21 mouse cellular contexts compared by ENCODE assay signal in the genomic region with DNA sequence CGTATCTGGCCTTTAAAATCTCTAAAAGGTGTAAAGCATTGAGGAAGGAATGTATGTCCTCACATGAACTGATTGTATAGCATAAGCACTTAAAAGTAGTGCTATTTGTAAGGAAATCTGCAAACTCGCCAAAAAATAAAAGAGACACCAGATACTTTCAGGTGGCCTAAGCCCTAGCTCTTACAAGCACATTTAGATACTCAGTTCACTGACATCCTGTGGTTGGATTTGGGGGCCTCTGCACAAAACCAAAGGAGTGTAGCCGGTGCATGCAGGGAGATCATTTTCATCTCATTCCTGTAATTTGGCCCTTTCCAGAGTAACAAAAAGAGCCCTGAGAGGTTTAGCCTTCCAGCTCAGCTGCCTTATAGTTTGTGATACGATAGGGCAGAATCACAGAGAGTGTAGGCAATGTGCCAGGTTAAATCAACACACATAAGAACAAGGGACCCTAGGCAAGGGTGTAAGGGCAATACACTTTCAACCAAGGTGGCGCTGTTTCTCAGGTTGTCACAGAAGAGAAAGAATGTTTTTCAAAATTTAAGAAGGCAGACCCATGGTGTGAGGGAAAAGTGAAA.
DNase-seq lines count a peak whose midpoint lies in the region; ATAC-seq and TF ChIP-seq lines count a peak whose summit lies in the region.
"Had no signal": no experiment of that assay in that cellular context is flagged by ENCODE, and none has a peak within 500 bp of the region (broad histone marks: within the 10 kb centered on the region; RNA-seq: fewer than 3 reads in every experiment).

No protein-coding gene starts in this region.

- H3K36me3 ChIP-seq in heart, adult 2 months (ENCODE audit: control insufficient read depth, insufficient read depth, low read length): peaks cover 10% of the 10 kb centered on the region
- no peaks in the 10 kb centered on the region for H3K36me3 ChIP-seq in kidney, postnatal 0 days (ENCODE audit: insufficient read depth, low read length)
- no peaks in the 10 kb centered on the region for H3K36me3 ChIP-seq in kidney, embryonic 16.5 days (ENCODE audit: insufficient read depth, low read length)
- no peaks in the 10 kb centered on the region for H3K36me3 ChIP-seq in midbrain, embryonic 11.5 days (ENCODE audit: control insufficient read depth, insufficient read depth, low read length)
- H3K36me3 ChIP-seq in midbrain, embryonic 14.5 days (ENCODE audit: control insufficient read depth, insufficient read depth, low read length): no peaks in the 10 kb centered on the region
- no peaks in the 10 kb centered on the region for H3K36me3 ChIP-seq in stomach, postnatal 0 days (ENCODE audit: control insufficient read depth, insufficient read depth, low read length)
- H3K36me3 ChIP-seq: forebrain, embryonic 10.5 days; heart, embryonic 12.5 days; midbrain, embryonic 12.5 days had no signal

- peak; percentile 6; the same call in 1 of the 2 replicates for TF ChIP-seq CTCF in heart, adult 2 months (IDR thresholded peaks at IDR 0.05)
- peak; percentile 28; the same call in 1 of the 2 replicates for TF ChIP-seq CTCF in kidney, postnatal 0 days (IDR thresholded peaks at IDR 0.05; ENCODE audit: low read depth)
- peak; percentile 44 for TF ChIP-seq CTCF in stomach, postnatal 0 days (IDR thresholded peaks at IDR 0.05; ENCODE audit: low read depth)

- no peak overlapping the region for H3K4me2 ChIP-seq in kidney, postnatal 0 days (ENCODE audit: low read length)
- H3K4me2 ChIP-seq in kidney, embryonic 16.5 days (replicated peaks; ENCODE audit: low read depth, low read length): no peak overlapping the region
- no peak overlapping the region for H3K4me2 ChIP-seq in midbrain, embryonic 11.5 days
- no peak overlapping the region for H3K4me2 ChIP-seq in midbrain, embryonic 14.5 days (ENCODE audit: low read length)
- H3K4me2 ChIP-seq in stomach, postnatal 0 days (replicated peaks; ENCODE audit: low read depth): no peak overlapping the region
- H3K4me2 ChIP-seq: heart, embryonic 12.5 days; midbrain, embryonic 12.5 days had no signal

- H3K9me3 ChIP-seq in kidney, postnatal 0 days (replicated peaks; ENCODE audit: low read length): no peaks in the 10 kb centered on the region
- H3K9me3 ChIP-seq in kidney, embryonic 16.5 days (ENCODE audit: low read length): no peaks in the 10 kb centered on the region
- H3K9me3 ChIP-seq in midbrain, embryonic 11.5 days (ENCODE audit: control insufficient read depth, low read length): no peaks in the 10 kb centered on the region
- no peaks in the 10 kb centered on the region for H3K9me3 ChIP-seq in midbrain, embryonic 14.5 days (ENCODE audit: control insufficient read depth, low read length)
- no peaks in the 10 kb centered on the region for H3K9me3 ChIP-seq in stomach, postnatal 0 days (ENCODE audit: control insufficient read depth, low read length)
- H3K9me3 ChIP-seq: forebrain, embryonic 10.5 days; heart, embryonic 12.5 days; midbrain, embryonic 12.5 days had no signal

- WGBS in heart, adult 2 months: 82% methylated on average over 5 of the region's 5 CpGs
- 56% methylated on average over 5 of the region's 5 CpGs for WGBS in kidney, postnatal 0 days
- 61% methylated on average over 5 of the region's 5 CpGs for WGBS in kidney, embryonic 16.5 days
- WGBS in midbrain, embryonic 11.5 days: 83% methylated on average over 5 of the region's 5 CpGs
- WGBS in midbrain, embryonic 14.5 days: 78% methylated on average over 5 of the region's 5 CpGs
- WGBS in stomach, postnatal 0 days: 64% methylated on average over 5 of the region's 5 CpGs

- H3K27ac ChIP-seq in heart, adult 2 months: no peak overlapping the region
- H3K27ac ChIP-seq in kidney, postnatal 0 days: no peak overlapping the region
- H3K27ac ChIP-seq in kidney, embryonic 16.5 days (ENCODE audit: low read length): no peak overlapping the region
- no peak overlapping the region for H3K27ac ChIP-seq in midbrain, embryonic 11.5 days (ENCODE audit: low read depth, low read length)
- H3K27ac ChIP-seq in midbrain, embryonic 14.5 days (replicated peaks; ENCODE audit: low read depth, low read length): no peak overlapping the region
- H3K27ac ChIP-seq in stomach, postnatal 0 days (replicated peaks): no peak overlapping the region
- H3K27ac ChIP-seq: forebrain, embryonic 10.5 days; midbrain, embryonic 12.5 days had no signal

- H3K4me1 ChIP-seq in heart, adult 2 months (ENCODE audit: control insufficient read depth, insufficient read depth, low read length): peaks cover 13% of the 10 kb centered on the region
- H3K4me1 ChIP-seq in kidney, postnatal 0 days (replicated peaks; ENCODE audit: insufficient read depth, low read length): no peaks in the 10 kb centered on the region
- H3K4me1 ChIP-seq in kidney, embryonic 16.5 days (ENCODE audit: insufficient read depth, low read length): 0 out of 2 replicates have a peak, but pooled peaks cover 4% of the 10 kb centered on the region
- no peaks in the 10 kb centered on the region for H3K4me1 ChIP-seq in midbrain, embryonic 11.5 days (ENCODE audit: control insufficient read depth, insufficient read depth, low read length)
- no peaks in the 10 kb centered on the region for H3K4me1 ChIP-seq in midbrain, embryonic 14.5 days (ENCODE audit: control insufficient read depth, insufficient read depth, low read length)
- H3K4me1 ChIP-seq in stomach, postnatal 0 days (replicated peaks; ENCODE audit: control insufficient read depth, insufficient read depth): no peaks in the 10 kb centered on the region
- H3K4me1 ChIP-seq: midbrain, embryonic 12.5 days had no signal

- ATAC-seq in kidney, postnatal 0 days (replicated peaks; ENCODE audit: low FRiP score, low read depth): no peak
- no peak for ATAC-seq in kidney, embryonic 16.5 days (ENCODE audit: low FRiP score, low TSS enrichment)
- no peak for ATAC-seq in midbrain, embryonic 11.5 days (ENCODE audit: low FRiP score)
- no peak for ATAC-seq in midbrain, embryonic 14.5 days (ENCODE audit: low FRiP score, low TSS enrichment)
- no peak for ATAC-seq in stomach, postnatal 0 days (ENCODE audit: low FRiP score, low TSS enrichment)
- ATAC-seq: forebrain, embryonic 16.5 days; liver, postnatal 0 days had no signal

- no peaks in the 10 kb centered on the region for H3K79me2 ChIP-seq in heart, adult 2 months (replicated peaks; ENCODE audit: control insufficient read depth, insufficient read depth, low read length)

- no peak overlapping the region for H3K4me3 ChIP-seq in heart, adult 2 months
- no peak overlapping the region for H3K4me3 ChIP-seq in kidney, postnatal 0 days (replicated peaks; ENCODE audit: low read depth, low read length)
- H3K4me3 ChIP-seq in kidney, embryonic 16.5 days (ENCODE audit: low read length): no peak overlapping the region
- H3K4me3 ChIP-seq in midbrain, embryonic 11.5 days (ENCODE audit: low read depth, low read length): no peak overlapping the region
- no peak overlapping the region for H3K4me3 ChIP-seq in midbrain, embryonic 14.5 days (replicated peaks; ENCODE audit: low read depth, low read length)
- no peak overlapping the region for H3K4me3 ChIP-seq in stomach, postnatal 0 days (ENCODE audit: low read depth, low read length)
- H3K4me3 ChIP-seq: forebrain, embryonic 10.5 days; heart, embryonic 12.5 days; midbrain, embryonic 12.5 days had no signal

- no peak overlapping the region for H3K9ac ChIP-seq in heart, adult 2 months (ENCODE audit: low read depth, low read length)
- H3K9ac ChIP-seq in kidney, postnatal 0 days (ENCODE audit: low read depth, low read length): no peak overlapping the region
- no peak overlapping the region for H3K9ac ChIP-seq in kidney, embryonic 16.5 days (replicated peaks; ENCODE audit: low read length)
- no peak overlapping the region for H3K9ac ChIP-seq in midbrain, embryonic 11.5 days (ENCODE audit: low read length)
- no peak overlapping the region for H3K9ac ChIP-seq in midbrain, embryonic 14.5 days (replicated peaks; ENCODE audit: low read length)
- no peak overlapping the region for H3K9ac ChIP-seq in stomach, postnatal 0 days (ENCODE audit: low read length)
- H3K9ac ChIP-seq: heart, embryonic 12.5 days; liver, postnatal 0 days; midbrain, embryonic 12.5 days had no signal

- TF ChIP-seq EP300 in heart, adult 2 months (IDR thresholded peaks at IDR 0.05; ENCODE audit: insufficient read depth, low read depth, low read length): no peak
- TF ChIP-seq EP300 in stomach, postnatal 0 days (optimal IDR thresholded peaks at IDR 0.05): no peak

- no peak for TF ChIP-seq POLR2A in heart, adult 2 months (IDR thresholded peaks at IDR 0.05; ENCODE audit: insufficient read depth, low read depth, low read length)

- intact Hi-C loops in heart, adult 2 months (cut with DNase I): loop anchor here (10.0 kb wide), 1 partner anchor 72 kb away; no protein-coding TSS in a partner anchor
- intact Hi-C loops in heart, postnatal 10 days (cut with DNase I): loop anchor here (10.0 kb wide), 2 partner anchors 82 to 318 kb away; a partner anchor contains a TSS

- DNase-seq in heart, adult 2 months: no peak
- no peak for DNase-seq in heart, postnatal 10 days
- peak; percentile 17 for DNase-seq in kidney, postnatal 0 days (ENCODE audit: low spot score)
- DNase-seq in midbrain, embryonic 11.5 days (ENCODE audit: low spot score, missing footprints): peak; percentile 44
- no peak for DNase-seq in midbrain, embryonic 14.5 days
- DNase-seq in stomach, postnatal 0 days (ENCODE audit: low spot score): no peak
- DNase-seq in testis, postnatal 14 days (ENCODE audit: low spot score): no peak
- DNase-seq: adrenal gland, adult 2 months; cerebellum, adult 11-12 months; cerebellum, postnatal 25 days; gastrocnemius, postnatal 14 days; heart, adult 11 months; heart, postnatal 14 days; layer of hippocampus, adult 9-11 months; left cerebral cortex, postnatal 4 days; liver, postnatal 0 days had no signal

- no peaks in the 10 kb centered on the region for H3K27me3 ChIP-seq in heart, adult 2 months (ENCODE audit: control insufficient read depth, insufficient read depth, low read length)
- H3K27me3 ChIP-seq in kidney, postnatal 0 days (ENCODE audit: insufficient read depth, low read length): no peaks in the 10 kb centered on the region
- H3K27me3 ChIP-seq in kidney, embryonic 16.5 days (ENCODE audit: insufficient read depth, low read length): no peaks in the 10 kb centered on the region
- H3K27me3 ChIP-seq in midbrain, embryonic 11.5 days (ENCODE audit: control insufficient read depth, insufficient read depth, low read length): no peaks in the 10 kb centered on the region
- H3K27me3 ChIP-seq in midbrain, embryonic 14.5 days (ENCODE audit: control insufficient read depth, insufficient read depth, low read length): no peaks in the 10 kb centered on the region
- no peaks in the 10 kb centered on the region for H3K27me3 ChIP-seq in stomach, postnatal 0 days (ENCODE audit: control insufficient read depth, insufficient read depth, low read length)
- H3K27me3 ChIP-seq: heart, embryonic 12.5 days; midbrain, embryonic 12.5 days had no signal

Comparison
In these comparisons a context has a peak if more than half of its experiments do, and no peak if none do; other contexts are left out.
1. DNase-seq: peak in kidney, postnatal 0 days (single experiment) and midbrain, embryonic 11.5 days (single experiment); none in heart, adult 2 months (0 of 2), heart, postnatal 10 days (0 of 2), midbrain, embryonic 14.5 days (single experiment), stomach, postnatal 0 days (single experiment) and testis, postnatal 14 days (single experiment).
2. Peak in every context shown above with its lines, with median percentiles within 50 percentile points of each other: CTCF ChIP-seq.